Mouse (Mus musculus) lung, embryonic 16.5 days (tissue): ENCODE measurements around the gene Lmo4. TPM values are rescaled to one million over a fixed set of nuclear protein-coding genes. Genes with fewer than 3 reads are reported as not detected.

Experiments
- ATAC-seq: fragments of 200-750 bp; cut with Nextera tagmentation; 2 replicates; pipeline ENCODE4 v1.8.0; 2017; ENCODE audit warnings: low read depth, mild to moderate bottlenecking, moderate library complexity
- H3K27ac ChIP-seq: fragments of 300-500 bp; sonication (generic); 2 replicates; pipeline ENCODE4 v1.5.1; 2014; ENCODE audit warnings: mild to moderate bottlenecking, control low read depth, low read length
- H3K27me3 ChIP-seq: fragments of 300-500 bp; sonication (generic); 2 replicates; pipeline ENCODE4 v1.6.1; 2014; ENCODE audit warnings: low read depth, low read length, mixed read lengths; ENCODE audit not compliant: control insufficient read depth, insufficient read depth
- H3K36me3 ChIP-seq: fragments of 300-500 bp; sonication (generic); 2 replicates; pipeline ENCODE4 v1.6.1; 2014; ENCODE audit warnings: low read length; ENCODE audit not compliant: control insufficient read depth, insufficient read depth
- H3K4me1 ChIP-seq: fragments of 300-500 bp; sonication (generic); replicated peaks from 2 replicates; pipeline ENCODE4 v1.6.1; 2014; ENCODE audit warnings: low read length, mixed read lengths; ENCODE audit not compliant: control insufficient read depth, insufficient read depth
- H3K4me2 ChIP-seq: fragments of 300-500 bp; sonication (generic); 2 replicates; pipeline ENCODE4 v1.6.1; 2014; ENCODE audit warnings: low read depth, low read length, control low read depth
- H3K4me3 ChIP-seq: fragments of 300-500 bp; sonication (generic); 2 replicates; pipeline ENCODE4 v1.5.1; 2014; ENCODE audit warnings: mild to moderate bottlenecking, low read length, control low read depth
- H3K9ac ChIP-seq: fragments of 300-500 bp; sonication (generic); 2 replicates; pipeline ENCODE4 v1.6.1; 2014; ENCODE audit warnings: low read length, control low read depth
- H3K9me3 ChIP-seq: fragments of 300-500 bp; sonication (generic); 2 replicates; pipeline ENCODE4 v1.6.1; 2016; ENCODE audit warnings: low read length; ENCODE audit not compliant: control insufficient read depth
- WGBS: fragments of 180-500 bp; shearing (Covaris S2); extraction: QIAGEN DNeasy Blood & Tissue Kit; methylation state at CpG from one replicate; pipeline ENCODE4 v1.1.7; 2014; 5-methylcytosine and 5-hydroxymethylcytosine counted together
- polyA plus RNA-seq: library from polyadenylated mRNA; unstranded; fragments of >200 nt; fragmentation: Nextera tagmentation; extraction: Ambion mirVana; gene quantifications from 2 replicates; pipeline ENCODE4 v1.2.1, GENCODE M21; 2015

The Lmo4 gene
- polyA plus RNA-seq, 1 experiment from 2014 or later = 73.3 TPM

GRCm38 (mm10) chr3:144231419-144231818 lies 26.4 kb upstream of the Lmo4 start:
- Histone ChIP-seq H3K4me1 (no peaks in the 10 kb centered on the region), H3K27ac (no peak overlapping the region), H3K9ac (no peak overlapping the region), H3K36me3 (no peaks in the 10 kb centered on the region), H3K9me3 (no peaks in the 10 kb centered on the region), H3K27me3 (no peaks in the 10 kb centered on the region), H3K4me2 (no peak overlapping the region), H3K4me3 (no peak overlapping the region)
- 64% methylated on average over 7 of the region's 7 CpGs for WGBS
- no peak for ATAC-seq

- WGBS = 64% methylated on average over 9 of the region's 9 CpGs
These were observed 25.0 kb upstream of the Lmo4 start for GRCm38 (mm10) chr3:144230016-144230415.

GRCm38 (mm10) chr3:144229312-144229711 lies 24.3 kb upstream of the Lmo4 start:
- no peak overlapping the region for H3K27ac ChIP-seq
- 68% methylated on average over 7 of the region's 7 CpGs for WGBS

More at GRCm38 (mm10) chr3:144230016-144230415, 25.0 kb upstream of the Lmo4 start:
- Histone ChIP-seq H3K9ac (no peak overlapping the region), H3K4me2 (no peak overlapping the region), H3K9me3 (no peaks in the 10 kb centered on the region), H3K4me1 (no peaks in the 10 kb centered on the region), H3K36me3 (no peaks in the 10 kb centered on the region), H3K27ac (no peak overlapping the region), H3K4me3 (no peak overlapping the region), H3K27me3 (no peaks in the 10 kb centered on the region)
- ATAC-seq = no peak

GRCm38 (mm10) chr3:144225456-144226240 lies 20.6 kb upstream of the Lmo4 start:
- Histone ChIP-seq H3K4me2 (no peak overlapping the region), H3K9me3 (no peaks in the 10 kb centered on the region), H3K27ac (no peak overlapping the region), H3K9ac (no peak overlapping the region), H3K36me3 (no peaks in the 10 kb centered on the region), H3K4me3 (no peak overlapping the region), H3K4me1 (no peaks in the 10 kb centered on the region), H3K27me3 (no peaks in the 10 kb centered on the region)
- 35% methylated on average over 9 of the region's 9 CpGs for WGBS
- no peak for ATAC-seq

More at GRCm38 (mm10) chr3:144229312-144229711, 24.3 kb upstream of the Lmo4 start:
- no peak overlapping the region for H3K4me3 ChIP-seq
- no peak for ATAC-seq
- H3K9me3 ChIP-seq = no peaks in the 10 kb centered on the region
- H3K9ac ChIP-seq = no peak overlapping the region
- H3K27me3 ChIP-seq = no peaks in the 10 kb centered on the region
- no peak overlapping the region for H3K4me2 ChIP-seq
- no peaks in the 10 kb centered on the region for H3K4me1 ChIP-seq
- H3K36me3 ChIP-seq = no peaks in the 10 kb centered on the region

GRCm38 (mm10) chr3:144224594-144224993 lies 19.6 kb upstream of the Lmo4 start:
- Histone ChIP-seq H3K27ac (no peak overlapping the region), H3K4me1 (no peaks in the 10 kb centered on the region), H3K4me3 (no peak overlapping the region), H3K4me2 (no peak overlapping the region), H3K9me3 (no peaks in the 10 kb centered on the region), H3K36me3 (no peaks in the 10 kb centered on the region), H3K27me3 (no peaks in the 10 kb centered on the region), H3K9ac (no peak overlapping the region)
- 76% methylated on average over 7 of the region's 7 CpGs for WGBS
- no peak for ATAC-seq

GRCm38 (mm10) chr3:144223377-144224105 lies 18.5 kb upstream of the Lmo4 start:
- no peaks in the 10 kb centered on the region for H3K27me3 ChIP-seq
- no peaks in the 10 kb centered on the region for H3K9me3 ChIP-seq
- no peak for ATAC-seq
- no peak overlapping the region for H3K4me2 ChIP-seq
- no peak overlapping the region for H3K9ac ChIP-seq
- no peak overlapping the region for H3K27ac ChIP-seq
- no peaks in the 10 kb centered on the region for H3K36me3 ChIP-seq
- 78% methylated on average over 20 of the region's 20 CpGs for WGBS
- H3K4me3 ChIP-seq = no peak overlapping the region
- H3K4me1 ChIP-seq = no peaks in the 10 kb centered on the region

GRCm38 (mm10) chr3:144222381-144222780 lies 17.4 kb upstream of the Lmo4 start:
- H3K4me3 ChIP-seq = no peak overlapping the region
- no peaks in the 10 kb centered on the region for H3K4me1 ChIP-seq
- H3K9me3 ChIP-seq = no peaks in the 10 kb centered on the region
- H3K9ac ChIP-seq = no peak overlapping the region
- H3K27me3 ChIP-seq = no peaks in the 10 kb centered on the region
- H3K36me3 ChIP-seq = no peaks in the 10 kb centered on the region
- no peak overlapping the region for H3K4me2 ChIP-seq
- no peak for ATAC-seq
- H3K27ac ChIP-seq = no peak overlapping the region
- WGBS = 57% methylated on average over 9 of the region's 9 CpGs

- 41% methylated on average over 5 of the region's 5 CpGs for WGBS
- Histone ChIP-seq H3K27ac (no peak overlapping the region), H3K9me3 (no peaks in the 10 kb centered on the region), H3K4me1 (peaks cover 4% of the 10 kb centered on the region; the same call in 1 of the 2 replicates), H3K9ac (no peak overlapping the region), H3K4me2 (no peak overlapping the region), H3K27me3 (no peaks in the 10 kb centered on the region), H3K36me3 (no peaks in the 10 kb centered on the region), H3K4me3 (no peak overlapping the region)
- ATAC-seq = no peak
These were observed 2.5 kb upstream of the Lmo4 start for GRCm38 (mm10) chr3:144207498-144207897.

- Histone ChIP-seq H3K4me2 (no peak overlapping the region), H3K36me3 (no peaks in the 10 kb centered on the region), H3K27ac (no peak overlapping the region), H3K9ac (no peak overlapping the region), H3K4me3 (no peak overlapping the region), H3K9me3 (no peaks in the 10 kb centered on the region), H3K4me1 (peaks cover 4% of the 10 kb centered on the region; the same call in 1 of the 2 replicates), H3K27me3 (no peaks in the 10 kb centered on the region)
- 85% methylated on average over 1 of the region's 1 CpGs for WGBS
- ATAC-seq = no peak
These were observed 1.9 kb upstream of the Lmo4 start for GRCm38 (mm10) chr3:144206942-144207341.
